Mouse (Mus musculus) heart, embryonic 14.5 days (tissue): ENCODE data around the gene Fancg. TPM values are rescaled to one million over a fixed set of nuclear protein-coding genes. Genes with fewer than 3 reads are reported as not detected.
A peak's percentile ranks its signal among the peaks of the same experiment; 100 is the strongest.
"Not testable (repeated sequence)": the region's sequence is repeated elsewhere in the genome, so short reads cannot be mapped to it uniquely, and the experiment has no call there.

Source experiments
- ATAC-seq: fragments of 200-750 bp; cut with Nextera tagmentation; 2 replicates; pipeline ENCODE4 v1.8.0; 2017; ENCODE audit warnings: low read depth, moderate TSS enrichment; ENCODE audit not compliant: insufficient number of reproducible peaks, insufficient read depth, low FRiP score
- H3K27ac ChIP-seq, 2 experiments: fragments of 200-500 bp in 1 of 2; fragments of 300-500 bp in 1 of 2; sonication (generic) in 1 of 2; replicated peaks in 1 of 2; 2 replicates each; pipeline ENCODE4 v1.5.1; 2012 to 2014; ENCODE audit warnings: low read depth in 2 of 2, low read length in 2 of 2, control low read depth in 1 of 2, mild to moderate bottlenecking in 1 of 2, mixed read lengths in 1 of 2; ENCODE audit not compliant: control insufficient read depth in 1 of 2, insufficient read depth in 1 of 2
- H3K27me3 ChIP-seq: fragments of 300-500 bp; sonication (generic); 2 replicates; pipeline ENCODE4 v1.6.1; 2014; ENCODE audit warnings: mild to moderate bottlenecking, low read length, control low read depth; ENCODE audit not compliant: control insufficient read depth, insufficient read depth
- H3K36me3 ChIP-seq: fragments of 300-500 bp; sonication (generic); 2 replicates; pipeline ENCODE4 v1.6.1; 2014; ENCODE audit warnings: mild to moderate bottlenecking, control low read depth, low read length, mixed read lengths; ENCODE audit not compliant: control insufficient read depth, insufficient read depth
- H3K4me1 ChIP-seq, 2 experiments: fragments of 200-500 bp in 1 of 2; fragments of 300-500 bp in 1 of 2; sonication (generic) in 1 of 2; 2 replicates each; pipeline ENCODE4 v1.6.1; 2012 to 2014; ENCODE audit warnings: low read length in 2 of 2, control low read depth in 1 of 2, mixed read lengths in 1 of 2; ENCODE audit not compliant: control insufficient read depth in 2 of 2, insufficient read depth in 2 of 2
- H3K4me2 ChIP-seq: fragments of 300-500 bp; sonication (generic); 2 replicates; pipeline ENCODE4 v1.6.1; 2014; ENCODE audit warnings: mild to moderate bottlenecking, low read length
- H3K4me3 ChIP-seq, 2 experiments: fragments of 200-500 bp in 1 of 2; fragments of 300-500 bp in 1 of 2; sonication (generic) in 1 of 2; 2 replicates each; pipeline ENCODE4 v1.5.1; 2012 to 2014; ENCODE audit warnings: low read length in 2 of 2, mild to moderate bottlenecking in 2 of 2, control low read depth in 1 of 2, low read depth in 1 of 2, moderate library complexity in 1 of 2; ENCODE audit not compliant: control insufficient read depth in 1 of 2, insufficient read depth in 1 of 2
- H3K9ac ChIP-seq: fragments of 300-500 bp; sonication (generic); 2 replicates; pipeline ENCODE4 v1.6.1; 2014; ENCODE audit warnings: mild to moderate bottlenecking, low read length
- H3K9me3 ChIP-seq: fragments of 300-500 bp; sonication (generic); 2 replicates; pipeline ENCODE4 v1.6.1; 2016; ENCODE audit warnings: low read length, control low read depth; ENCODE audit not compliant: control insufficient read depth
- WGBS: fragments of 180-500 bp; shearing (Covaris S2); extraction: QIAGEN DNeasy Blood & Tissue Kit; methylation state at CpG from one replicate; pipeline ENCODE4 v1.1.7; 2014; 5-methylcytosine and 5-hydroxymethylcytosine counted together
- polyA plus RNA-seq: library from polyadenylated mRNA; unstranded; fragments of >200 nt; fragmentation: Nextera tagmentation; extraction: Ambion mirVana; gene quantifications from 2 replicates; pipeline ENCODE4 v1.2.1, GENCODE M21; 2014

Gene Fancg
- polyA plus RNA-seq, 1 experiment from 2014 or later = 11.7 TPM

- H3K27me3 ChIP-seq, H3K9ac ChIP-seq, ATAC-seq, H3K4me2 ChIP-seq, H3K4me1 ChIP-seq, H3K9me3 ChIP-seq, H3K4me3 ChIP-seq, H3K27ac ChIP-seq: not testable (repeated sequence)
- 90% methylated on average over 7 of the region's 8 CpGs for WGBS
- H3K36me3 ChIP-seq = peaks cover 83% of the 10 kb centered on the region
These were observed 29.8 kb downstream of the Fancg start for GRCm38 (mm10) chr4:42980467-42980866.

- no peak overlapping the region for H3K4me2 ChIP-seq
- no peak overlapping the region for H3K4me3 ChIP-seq
- H3K27me3 ChIP-seq = no peaks in the 10 kb centered on the region
- no peak overlapping the region for H3K9ac ChIP-seq
- peaks cover 4 to 5% of the 10 kb centered on the region in 2 experiments; a peak in 2 of 4 replicates for H3K4me1 ChIP-seq
- no peak for ATAC-seq
- no peak overlapping the region for H3K27ac ChIP-seq
- H3K9me3 ChIP-seq = no peaks in the 10 kb centered on the region
- peaks cover 60% of the 10 kb centered on the region for H3K36me3 ChIP-seq
- 92% methylated on average over 4 of the region's 4 CpGs for WGBS
These were observed 32.2 kb downstream of the Fancg start for GRCm38 (mm10) chr4:42978062-42978461.

GRCm38 (mm10) chr4:42973868-42974267, 36.4 kb downstream of the Fancg start:
- Histone ChIP-seq H3K9ac (no peak overlapping the region), H3K4me1 (peaks cover 4 to 5% of the 10 kb centered on the region in 2 experiments; a peak in 2 of 4 replicates), H3K4me2 (no peak overlapping the region), H3K27ac (no peak overlapping the region), H3K27me3 (no peaks in the 10 kb centered on the region), H3K36me3 (peaks cover 20% of the 10 kb centered on the region), H3K9me3 (no peaks in the 10 kb centered on the region), H3K4me3 (no peak overlapping the region)
- 35% methylated on average over 5 of the region's 5 CpGs for WGBS
- no peak for ATAC-seq

GRCm38 (mm10) chr4:42972952-42973351, 37.4 kb downstream of the Fancg start:
- H3K27me3 ChIP-seq = no peaks in the 10 kb centered on the region
- 74% methylated on average over 4 of the region's 4 CpGs for WGBS
- H3K4me3 ChIP-seq = no peak overlapping the region
- H3K36me3 ChIP-seq = peaks cover 11% of the 10 kb centered on the region; the same call in 1 of the 2 replicates
- H3K9ac ChIP-seq = no peak overlapping the region
- H3K4me2 ChIP-seq = no peak overlapping the region
- no peak overlapping the region for H3K27ac ChIP-seq
- H3K9me3 ChIP-seq = no peaks in the 10 kb centered on the region
- ATAC-seq = no peak
- peaks cover 4 to 5% of the 10 kb centered on the region in 2 experiments; a peak in 2 of 4 replicates for H3K4me1 ChIP-seq

DNA sequence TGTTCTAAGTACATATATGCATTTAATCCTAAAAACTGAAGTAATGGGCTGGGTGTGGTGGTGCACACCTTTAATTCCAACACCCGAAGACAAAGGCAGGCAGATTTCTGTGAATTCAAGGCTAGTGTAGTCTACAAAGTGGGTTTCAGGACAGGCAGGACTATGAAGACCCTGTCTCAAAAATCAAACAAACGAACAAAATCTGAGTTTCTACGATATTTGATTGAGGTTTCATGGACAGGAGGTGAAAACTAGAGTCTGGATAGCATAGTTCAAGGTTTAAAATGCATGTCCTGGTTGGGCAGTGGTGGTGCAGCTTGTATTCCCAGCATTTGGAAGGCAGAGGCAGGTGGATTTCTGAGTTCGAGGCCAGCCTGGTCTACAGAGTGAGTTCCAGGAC, 41.0 kb downstream of the Fancg start, which contains the start of gene 1700022I11Rik:
TSS of gene 1700022I11Rik (plus strand) at position 301 of the 400 bp plus-strand sequence.
- no peak within 1 kb of the TSS for H3K27ac ChIP-seq
- no peak within 1 kb of the TSS for H3K4me2 ChIP-seq
- H3K27me3 ChIP-seq = no peaks in the 10 kb centered on the region
- H3K36me3 ChIP-seq = no peaks in the 10 kb centered on the region
- H3K9ac ChIP-seq = no peak within 1 kb of the TSS
- peaks cover 4 to 14% of the 10 kb centered on the region in 2 experiments; a peak in 3 of 4 replicates for H3K4me1 ChIP-seq
- no peak for ATAC-seq
- H3K9me3 ChIP-seq = no peaks in the 10 kb centered on the region
- 84% methylated on average over 4 of the region's 4 CpGs for WGBS
- no peak within 1 kb of the TSS for H3K4me3 ChIP-seq

DNA sequence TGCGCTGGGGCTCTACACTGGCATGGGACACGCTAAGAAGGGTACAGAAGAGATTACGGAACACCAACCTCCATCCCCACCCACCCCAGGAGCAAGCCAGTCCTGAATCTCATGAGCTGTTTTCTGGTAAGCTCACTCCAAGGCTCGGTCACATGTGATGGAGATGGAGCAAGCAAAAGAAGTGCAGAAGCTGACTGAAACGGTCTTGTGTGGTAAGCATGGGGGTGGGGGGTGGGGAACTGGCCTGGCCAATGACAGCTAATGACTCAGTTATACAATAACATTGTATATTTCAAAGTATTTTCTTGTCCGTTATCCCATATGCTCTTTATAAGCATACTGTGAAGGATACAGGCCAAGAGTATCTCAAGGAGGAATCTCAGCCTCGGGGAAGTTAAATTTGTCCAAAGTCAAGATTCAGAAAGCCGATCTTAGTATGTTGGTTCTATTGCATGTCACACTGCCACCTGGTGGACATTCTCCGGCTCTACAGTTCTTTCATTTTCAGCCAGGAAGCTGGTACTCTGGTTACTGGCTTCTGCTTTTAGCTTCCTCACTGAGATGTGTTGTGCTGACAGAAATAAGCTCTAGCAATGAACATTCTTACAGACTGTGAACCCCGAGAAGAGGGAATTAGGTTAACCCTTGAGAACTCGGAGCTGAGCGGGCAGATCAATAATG, 45.1 kb downstream of the Fancg start:
- Histone ChIP-seq H3K27me3 (no peaks in the 10 kb centered on the region), H3K36me3 (no peaks in the 10 kb centered on the region), H3K4me2 (peak overlapping the region; percentile 52), H3K9ac (0 out of 2 replicates have a peak overlapping the region, but pooled peaks have one; percentile 5), H3K4me3 (no peak overlapping the region), H3K27ac (no peak overlapping the region), H3K4me1 (peaks cover 3 to 9% of the 10 kb centered on the region in 2 experiments), H3K9me3 (no peaks in the 10 kb centered on the region)
- ATAC-seq = no peak
- WGBS = 13% methylated on average over 12 of the region's 12 CpGs

DNA sequence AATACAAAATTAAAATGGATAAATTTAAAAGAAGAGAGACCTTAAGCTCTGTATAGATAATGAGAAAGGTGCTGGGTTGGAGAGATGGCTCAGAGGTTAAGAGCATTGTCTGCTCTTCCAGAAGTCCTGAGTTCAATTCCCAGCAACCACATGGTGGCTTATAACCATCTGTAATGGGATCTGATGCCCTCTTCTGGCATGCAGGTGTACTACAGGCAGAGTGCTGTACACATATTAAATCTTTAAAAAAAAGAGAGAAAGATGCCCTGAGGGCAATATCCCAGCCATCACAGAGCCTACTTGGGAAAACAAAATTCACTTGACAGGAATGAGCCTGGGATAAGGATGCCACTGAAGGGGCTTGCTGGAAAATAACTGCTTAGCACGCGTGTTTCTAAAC, 46.8 kb downstream of the Fancg start:
- Histone ChIP-seq H3K9me3 (no peaks in the 10 kb centered on the region), H3K4me3 (no peak overlapping the region), H3K27me3 (no peaks in the 10 kb centered on the region), H3K9ac (no peak overlapping the region), H3K27ac (peak overlapping the region in 1 of 2 experiments; percentile 24; a peak in 1 of 4 replicates), H3K4me1 (peaks cover 15 to 25% of the 10 kb centered on the region in 2 experiments), H3K4me2 (no peak overlapping the region), H3K36me3 (no peaks in the 10 kb centered on the region)
- WGBS = 63% methylated on average over 2 of the region's 2 CpGs
- ATAC-seq = no peak
